Mouse (Mus musculus) cerebellum, adult 2 months (tissue): ENCODE results near the gene Ednra. TPM values are rescaled to one million over a fixed set of nuclear protein-coding genes. Genes with fewer than 3 reads are reported as not detected.

ENCODE experiments used
- DNase-seq, 2 experiments: peaks; one replicate each; pipeline ENCODE4 v3.0.0; 2021
- H3K27ac ChIP-seq: fragments of 200-500 bp; 2 replicates; pipeline ENCODE4 v1.5.1; 2012; ENCODE audit warnings: low read length, control low read depth, inconsistent platforms; ENCODE audit not compliant: insufficient read depth
- H3K27me3 ChIP-seq: fragments of 200-500 bp; 2 replicates; pipeline ENCODE4 v1.6.1; 2012; ENCODE audit warnings: inconsistent platforms, mild to moderate bottlenecking, low read length, moderate library complexity; ENCODE audit not compliant: control insufficient read depth, insufficient read depth
- H3K4me1 ChIP-seq: fragments of 200-500 bp; 2 replicates; pipeline ENCODE4 v1.6.1; 2011; ENCODE audit warnings: low read length; ENCODE audit not compliant: control insufficient read depth, insufficient read depth
- H3K4me3 ChIP-seq: fragments of 200-500 bp; replicated peaks from 2 replicates; pipeline ENCODE3; 2011; ENCODE audit warnings: mild to moderate bottlenecking, low read depth, low read length, control low read depth; ENCODE audit not compliant: insufficient read depth
- CTCF ChIP-seq: fragments of 200-500 bp; IDR thresholded peaks from 2 replicates; pipeline ENCODE4 v1.5.1; 2011; ENCODE audit warnings: low read depth, mild to moderate bottlenecking, control low read depth, low read length, moderate library complexity, borderline replicate concordance; ENCODE audit not compliant: insufficient read depth
- POLR2A ChIP-seq: fragments of 200-500 bp; IDR thresholded peaks from 2 replicates; pipeline ENCODE4 v1.6.1; 2011; ENCODE audit warnings: low read length, control low read depth, borderline replicate concordance; ENCODE audit not compliant: insufficient read depth
- WGBS: fragments of 180-500 bp; shearing (Covaris S2); methylation state at CpG from one replicate; pipeline ENCODE4 v1.1.7; 2018; 5-methylcytosine and 5-hydroxymethylcytosine counted together
- polyA plus RNA-seq: library from polyadenylated mRNA; depleted of rRNA; stranded (reverse); fragments of >200 nt; gene quantifications from 2 replicates; pipeline ENCODE4 v1.2.3, GENCODE M21; 2012

Gene Ednra
- polyA plus RNA-seq, 1 experiment, result 4.2 TPM

DNA sequence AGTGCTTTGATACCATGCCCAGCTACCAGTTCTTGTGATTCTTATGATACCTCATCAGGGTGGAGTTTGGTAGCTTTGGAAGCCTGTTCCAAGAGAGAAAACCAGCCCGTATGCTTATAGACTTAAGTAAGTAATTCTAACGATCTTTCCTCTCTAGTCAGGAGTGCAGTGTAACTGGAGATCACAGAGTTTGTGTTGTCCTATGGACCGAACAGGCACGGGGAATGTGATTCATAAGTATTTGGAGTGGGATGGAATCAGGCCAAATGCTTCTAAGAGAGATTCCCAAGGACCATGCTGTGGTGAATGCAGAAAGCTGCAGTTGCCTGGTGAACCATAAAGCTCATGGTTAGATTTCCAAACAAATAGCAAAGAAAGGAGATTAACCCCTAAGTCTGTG lies 31.2 kb upstream of the Ednra start:
- TF ChIP-seq POLR2A, result no peak
- WGBS, result 47% methylated on average over 4 of the region's 4 CpGs
- no peak for DNase-seq
- Histone ChIP-seq H3K27ac (no peak overlapping the region), H3K4me3 (no peak overlapping the region), H3K4me1 (no peaks in the 10 kb centered on the region), H3K27me3 (no peaks in the 10 kb centered on the region)

DNA sequence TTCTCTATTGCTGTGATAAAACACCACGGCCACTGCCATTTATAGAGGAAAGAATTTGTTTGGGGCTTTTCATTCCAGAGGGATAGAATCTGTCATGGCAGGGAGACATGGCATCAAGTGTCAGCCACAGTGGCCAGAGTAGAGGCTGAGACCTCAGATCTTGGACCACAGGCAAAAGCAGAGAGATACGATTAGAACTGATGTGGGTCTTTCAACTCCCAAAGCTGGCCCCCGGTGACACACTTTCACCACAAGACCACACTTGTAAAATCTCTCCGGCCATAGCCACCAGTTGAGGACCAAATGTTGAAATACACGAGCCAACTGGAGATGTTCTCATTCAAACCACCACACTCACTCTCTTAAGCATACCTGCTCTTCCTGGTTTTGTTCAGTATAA lies 29.5 kb upstream of the Ednra start:
- DNase-seq, result no peak
- WGBS, result 86% methylated on average over 5 of the region's 5 CpGs
- Histone ChIP-seq H3K27me3 (no peaks in the 10 kb centered on the region), H3K27ac (no peak overlapping the region), H3K4me3 (no peak overlapping the region), H3K4me1 (no peaks in the 10 kb centered on the region)
- no peak for TF ChIP-seq POLR2A
- no peak for TF ChIP-seq CTCF

- TF ChIP-seq POLR2A, result no peak
- TF ChIP-seq CTCF, result no peak
- no peaks in the 10 kb centered on the region for H3K4me1 ChIP-seq
- no peaks in the 10 kb centered on the region for H3K27me3 ChIP-seq
- H3K27ac ChIP-seq, result no peak overlapping the region
- no peak overlapping the region for H3K4me3 ChIP-seq
- WGBS, result 67% methylated on average over 3 of the region's 3 CpGs
- no peak for DNase-seq
These were observed 27.8 kb upstream of the Ednra start for GRCm38 (mm10) chr8:77752041-77752440.

DNA sequence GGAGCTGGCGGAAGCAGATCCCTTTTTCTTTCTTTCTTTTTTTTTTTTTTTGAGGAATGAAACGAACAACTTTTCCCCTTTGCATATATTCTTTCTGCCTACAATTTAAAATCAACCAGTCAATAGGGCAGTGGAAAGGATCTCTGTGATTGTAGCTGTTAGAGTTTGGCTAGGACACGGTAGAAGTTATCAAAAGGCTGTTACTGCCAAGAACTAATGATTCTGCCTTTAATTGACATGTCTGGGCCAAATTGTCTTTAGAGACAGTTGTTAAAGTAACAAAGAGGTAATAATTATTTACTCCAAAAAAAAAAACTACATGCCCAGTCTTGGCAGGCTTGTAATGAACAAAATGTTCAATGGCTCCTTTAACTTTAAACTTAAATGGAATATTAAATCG lies 26.1 kb upstream of the Ednra start:
- DNase-seq, result no peak
- Histone ChIP-seq H3K4me3 (no peak overlapping the region), H3K27me3 (no peaks in the 10 kb centered on the region), H3K4me1 (no peaks in the 10 kb centered on the region), H3K27ac (no peak overlapping the region)
- 61% methylated on average over 4 of the region's 4 CpGs for WGBS
- TF ChIP-seq CTCF, result no peak
- TF ChIP-seq POLR2A, result no peak

- DNase-seq, result no peak
- H3K27ac ChIP-seq, result no peak overlapping the region
- TF ChIP-seq POLR2A (no peak), CTCF (no peak)
- 84% methylated on average over 3 of the region's 3 CpGs for WGBS
- no peaks in the 10 kb centered on the region for H3K4me1 ChIP-seq
- no peaks in the 10 kb centered on the region for H3K27me3 ChIP-seq
- no peak overlapping the region for H3K4me3 ChIP-seq
These were observed 20.2 kb upstream of the Ednra start for GRCm38 (mm10) chr8:77744476-77744875.

- WGBS, result 48% methylated on average over 3 of the region's 3 CpGs
- DNase-seq, result no peak
- no peak for TF ChIP-seq CTCF
- no peak for TF ChIP-seq POLR2A
These were observed 18.1 kb upstream of the Ednra start for GRCm38 (mm10) chr8:77742395-77742794.

DNA sequence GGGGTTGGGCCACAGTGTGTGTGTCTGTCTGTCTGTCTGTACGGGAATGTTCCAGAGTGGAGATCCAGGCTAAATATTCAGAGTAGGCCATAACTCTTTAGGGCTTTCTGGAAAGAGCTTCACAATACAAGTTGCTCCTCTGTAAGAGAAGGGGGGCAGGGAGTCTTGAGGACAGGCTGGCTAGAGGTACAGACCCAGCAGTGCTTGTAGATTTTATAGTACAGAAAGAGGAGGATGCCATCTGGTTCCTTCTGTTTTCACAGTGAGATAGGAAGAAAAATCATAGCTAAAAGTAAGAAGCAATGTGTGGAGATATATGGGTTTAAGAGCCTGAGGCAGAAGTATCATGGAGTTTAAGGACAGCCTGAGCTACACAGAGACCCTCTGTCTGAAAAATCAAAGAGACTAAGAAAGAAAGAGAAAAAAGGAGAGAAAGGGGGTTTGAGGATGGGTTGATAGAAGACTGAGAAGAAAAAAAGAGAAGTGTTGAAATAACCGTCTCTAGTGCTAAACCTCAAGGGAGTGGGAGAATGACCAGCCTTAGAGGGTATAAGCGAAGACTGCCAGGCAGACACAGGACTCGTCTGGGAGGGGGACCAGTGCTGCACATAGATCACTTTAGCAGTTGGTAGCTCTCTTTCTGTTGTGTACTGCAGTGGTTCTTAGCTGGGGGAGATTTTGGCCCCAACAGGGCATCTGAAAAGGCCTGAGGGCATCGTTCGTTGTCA lies 16.9 kb upstream of the Ednra start:
- 82% methylated on average over 6 of the region's 6 CpGs for WGBS
- Histone ChIP-seq H3K27ac (no peak overlapping the region), H3K27me3 (no peaks in the 10 kb centered on the region; the same call in 1 of the 2 replicates), H3K4me3 (no peak overlapping the region), H3K4me1 (no peaks in the 10 kb centered on the region)
- DNase-seq, result no peak
- TF ChIP-seq CTCF, result no peak
- TF ChIP-seq POLR2A, result no peak

More at GRCm38 (mm10) chr8:77742395-77742794, 18.1 kb upstream of the Ednra start:
- H3K4me3 ChIP-seq, result no peak overlapping the region
- no peaks in the 10 kb centered on the region; the same call in 1 of the 2 replicates for H3K27me3 ChIP-seq
- no peak overlapping the region for H3K27ac ChIP-seq
- no peaks in the 10 kb centered on the region for H3K4me1 ChIP-seq

GRCm38 (mm10) chr8:77738419-77738818 lies 14.2 kb upstream of the Ednra start:
- no peaks in the 10 kb centered on the region for H3K4me1 ChIP-seq
- no peak overlapping the region for H3K27ac ChIP-seq
- 96% methylated on average over 6 of the region's 6 CpGs for WGBS
- H3K4me3 ChIP-seq, result no peak overlapping the region
- no peak for TF ChIP-seq CTCF
- TF ChIP-seq POLR2A, result no peak
- no peak for DNase-seq
- H3K27me3 ChIP-seq, result no peaks in the 10 kb centered on the region; the same call in 1 of the 2 replicates
